Mouse (Mus musculus) cerebellum, postnatal 10 days (tissue): Measurements from ENCODE around the gene Mxd1.

Experiments
- DNase-seq, 2 experiments: peaks; one replicate each; pipeline ENCODE4 v3.0.0; 2021; ENCODE audit warnings: mixed read lengths in 2 of 2

Gene Mxd1

GRCm38 (mm10) chr6:86598742-86599193 lies 70.2 kb downstream of the Mxd1 start:
- DNase-seq, result no peak
